Comparison of ENCODE assay signal across 7 mouse cellular contexts in the genomic region with DNA sequence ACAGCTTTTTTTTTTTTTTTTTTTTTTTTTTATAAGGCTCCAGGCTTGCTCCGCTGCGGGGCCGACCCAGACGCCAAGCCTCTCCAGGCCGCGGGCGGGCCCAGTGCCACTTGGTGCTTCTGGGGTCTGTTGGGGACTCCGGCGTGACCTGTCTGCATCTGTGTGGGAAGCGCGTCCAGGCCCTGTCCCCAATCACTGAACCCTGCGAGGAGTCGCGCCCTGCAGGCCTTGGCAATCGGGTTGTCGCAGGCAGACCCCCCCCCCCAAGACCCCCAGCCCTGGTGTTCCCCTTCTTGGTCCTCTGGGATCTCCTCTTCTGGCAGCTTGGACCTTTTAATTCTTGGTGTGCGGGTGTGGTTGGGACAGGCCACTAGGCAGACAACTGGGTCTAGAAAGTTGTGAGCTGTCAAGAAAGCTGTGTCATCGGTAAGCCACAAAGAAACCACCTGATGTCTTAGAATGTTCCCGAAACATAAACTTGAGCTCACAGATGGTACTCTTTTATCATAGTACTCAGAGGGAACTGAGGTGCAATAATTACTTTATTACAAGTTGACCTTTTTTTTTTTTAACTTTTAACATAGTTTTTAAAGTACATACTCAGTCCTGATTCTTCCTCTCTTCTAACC. TPM values are rescaled to one million over a fixed set of nuclear protein-coding genes. Genes with fewer than 3 reads are reported as not detected.
DNase-seq lines count a peak whose midpoint lies in the region; ATAC-seq and TF ChIP-seq lines count a peak whose summit lies in the region.

No protein-coding gene starts in this region.

- H3K9ac ChIP-seq in midbrain, embryonic 13.5 days (replicated peaks), result peak overlapping the region; percentile 87
- peak overlapping the region; percentile 89 for H3K9ac ChIP-seq in stomach, postnatal 0 days (ENCODE audit: low read length)

- TF ChIP-seq CTCF in stomach, postnatal 0 days (IDR thresholded peaks at IDR 0.05; ENCODE audit: low read depth), result no peak

- WGBS in limb, embryonic 10.5 days, result 2% methylated on average over 19 of the region's 19 CpGs
- WGBS in midbrain, embryonic 13.5 days, result 2% methylated on average over 19 of the region's 19 CpGs
- 2% methylated on average over 19 of the region's 19 CpGs for WGBS in stomach, postnatal 0 days

- peak; percentile 58 for DNase-seq in 3T3-L1 (ENCODE audit: low read depth, low spot score)
- DNase-seq in cerebellum, adult 18-20 months, result peak; percentile 30 to 58
- DNase-seq in gastrocnemius, adult 8-10 months (ENCODE audit: low spot score in 2 of 2), result peak; percentile 8 to 27
- peak; percentile 67 for DNase-seq in limb, embryonic 10.5 days (ENCODE audit: low spot score)
- DNase-seq in stomach, postnatal 0 days (ENCODE audit: low spot score), result peak; percentile 50

- H3K4me3 ChIP-seq in limb, embryonic 10.5 days, result peak overlapping the region; percentile 87
- peak overlapping the region; percentile 74 for H3K4me3 ChIP-seq in midbrain, embryonic 13.5 days (replicated peaks)
- peak overlapping the region; percentile 77 for H3K4me3 ChIP-seq in stomach, postnatal 0 days (ENCODE audit: low read depth, low read length)

- H3K4me1 ChIP-seq in limb, embryonic 10.5 days, result peaks cover 6% of the 10 kb centered on the region; the same call in 1 of the 2 replicates
- peaks cover 23% of the 10 kb centered on the region for H3K4me1 ChIP-seq in midbrain, embryonic 13.5 days (replicated peaks)
- H3K4me1 ChIP-seq in stomach, postnatal 0 days (replicated peaks; ENCODE audit: control insufficient read depth, insufficient read depth), result no peaks in the 10 kb centered on the region

- no peak for TF ChIP-seq EP300 in stomach, postnatal 0 days (optimal IDR thresholded peaks at IDR 0.05)

- H3K27me3 ChIP-seq in limb, embryonic 10.5 days (ENCODE audit: low read depth, poor library complexity, severe bottlenecking), result no peaks in the 10 kb centered on the region
- H3K27me3 ChIP-seq in midbrain, embryonic 13.5 days, result no peaks in the 10 kb centered on the region
- H3K27me3 ChIP-seq in stomach, postnatal 0 days (ENCODE audit: control insufficient read depth, insufficient read depth, low read length), result no peaks in the 10 kb centered on the region

- peak overlapping the region; percentile 96 for H3K27ac ChIP-seq in limb, embryonic 10.5 days
- H3K27ac ChIP-seq in midbrain, embryonic 13.5 days, result peak overlapping the region; percentile 92
- peak overlapping the region; percentile 94 for H3K27ac ChIP-seq in stomach, postnatal 0 days (replicated peaks)

- no peaks in the 10 kb centered on the region for H3K9me3 ChIP-seq in limb, embryonic 10.5 days (replicated peaks)
- H3K9me3 ChIP-seq in midbrain, embryonic 13.5 days, result no peaks in the 10 kb centered on the region
- no peaks in the 10 kb centered on the region for H3K9me3 ChIP-seq in stomach, postnatal 0 days (ENCODE audit: control insufficient read depth, low read length)

- ATAC-seq in CD4-positive, CD25-positive, alpha-beta regulatory T cell, adult 4 months, result peak; percentile 40
- peak; percentile 63 for ATAC-seq in midbrain, embryonic 13.5 days
- ATAC-seq in stomach, postnatal 0 days (ENCODE audit: low FRiP score, low TSS enrichment), result peak; percentile 48

- peak overlapping the region; percentile 94 for H3K4me2 ChIP-seq in midbrain, embryonic 13.5 days (replicated peaks)
- peak overlapping the region; percentile 88 for H3K4me2 ChIP-seq in stomach, postnatal 0 days (replicated peaks; ENCODE audit: low read depth)

- peaks cover 4% of the 10 kb centered on the region; the same call in 1 of the 2 replicates for H3K36me3 ChIP-seq in limb, embryonic 10.5 days
- H3K36me3 ChIP-seq in midbrain, embryonic 13.5 days, result no peaks in the 10 kb centered on the region; the same call in 1 of the 2 replicates
- no peaks in the 10 kb centered on the region for H3K36me3 ChIP-seq in stomach, postnatal 0 days (ENCODE audit: control insufficient read depth, insufficient read depth, low read length)

RNA-seq across cellular contexts. Expression of a gene that starts 1.1 kb away (rescaled TPM):
- polyA plus RNA-seq in CD4-positive, CD25-positive, alpha-beta regulatory T cell, adult 4 months (2017; shearing (Covaris generic)), result 10 to 100 TPM; 41.5 to 59.1 TPM
- 10 to 100 TPM; 43.3 to 46.7 (median 44.2) TPM for total RNA-seq in gastrocnemius, adult 8-10 months (2022)
- polyA plus RNA-seq in limb, embryonic 10.5 days (2016; fragmentation: Nextera tagmentation; extraction: Ambion mirVana), result 46.0 and 55.2 TPM in 2 replicates
- polyA plus RNA-seq in midbrain, embryonic 13.5 days (2015; fragmentation: Nextera tagmentation; extraction: Ambion mirVana), result 84.1 and 84.6 TPM in 2 replicates
- 54.5 and 62.4 TPM in 2 replicates for polyA plus RNA-seq in stomach, postnatal 0 days (2015; fragmentation: Nextera tagmentation; extraction: Ambion mirVana)

Comparison
In these comparisons a context has a peak if more than half of its experiments do, and no peak if none do; other contexts are left out.
1. Peak in every context shown above with its lines: DNase-seq, ATAC-seq, H3K4me3 ChIP-seq and H3K27ac ChIP-seq.